Mouse (Mus musculus) urinary bladder, postnatal 36 days (tissue): ENCODE results near the gene Pdc.
"Not testable (repeated sequence)": the region's sequence is repeated elsewhere in the genome, so short reads cannot be mapped to it uniquely, and the experiment has no call there.

Experiments used
- DNase-seq, 2 experiments: peaks; one replicate each; pipeline ENCODE4 v3.0.0; 2022; ENCODE audit warnings: low spot score in 2 of 2, mixed read lengths in 1 of 2

The Pdc gene

DNA sequence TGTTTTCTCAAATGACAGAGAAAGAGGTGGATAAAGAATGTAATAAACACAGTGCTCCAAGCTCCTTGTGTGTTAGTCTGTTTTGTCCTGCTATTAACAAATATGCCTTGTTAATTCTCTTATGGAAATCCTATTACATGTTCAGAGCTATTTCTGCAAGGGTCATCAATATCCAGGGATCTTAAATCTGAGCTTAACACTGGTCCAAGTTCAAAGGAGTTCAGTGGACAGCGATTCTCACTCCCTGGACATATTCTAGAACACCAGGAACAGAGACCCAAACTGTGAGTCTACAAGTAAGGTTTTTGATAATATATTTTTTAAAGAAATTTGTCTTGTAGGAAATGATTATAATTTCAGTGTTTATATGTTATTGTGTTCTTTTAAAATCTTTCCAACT lies at the start of gene Pdc:
Pdc (plus strand) TSS at position 213 of the 400 bp plus-strand sequence.
- DNase-seq, result no peak

DNA sequence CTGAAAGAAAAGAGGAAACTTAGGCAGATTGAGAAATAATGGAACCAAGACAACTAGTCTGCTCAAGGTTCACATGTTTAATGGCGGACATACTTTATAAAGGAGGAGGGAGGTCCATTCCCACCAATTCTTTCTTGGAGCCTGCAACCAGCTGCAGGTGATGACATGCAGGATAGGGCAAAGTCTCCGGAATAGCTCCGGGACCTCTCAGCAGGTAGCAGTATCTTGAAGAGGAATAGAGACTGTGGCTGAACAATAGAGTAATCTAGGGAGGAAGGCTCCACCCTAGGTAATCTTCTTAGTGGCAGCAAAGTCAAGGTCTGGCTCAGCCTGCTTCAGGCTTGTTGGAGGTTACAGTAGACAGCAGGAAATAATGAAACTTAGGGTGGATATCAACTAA lies 25.2 kb upstream of the Pdc start:
- DNase-seq, result not testable (repeated sequence)

DNA sequence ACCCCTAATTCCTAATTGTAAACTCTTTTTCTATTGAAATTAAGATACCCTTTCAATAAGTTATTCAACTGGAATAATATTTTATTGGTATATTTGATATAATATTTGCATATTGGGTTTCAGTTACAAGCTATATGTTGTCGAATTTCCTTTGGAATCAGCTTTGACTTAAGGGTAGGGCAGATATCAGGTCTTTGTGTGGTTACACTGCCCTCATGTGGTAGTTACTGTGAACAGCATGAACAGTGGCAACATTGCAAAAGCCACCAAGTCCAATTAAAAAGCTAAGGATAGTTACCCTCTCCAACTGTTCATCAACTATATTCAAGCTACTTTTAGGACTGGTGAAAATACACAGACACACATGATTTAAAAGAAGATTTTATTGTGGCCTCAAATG lies 11.6 kb upstream of the Pdc start:
- no peak for DNase-seq

- no peak for DNase-seq
Observed at GRCm38 (mm10) chr1:150335111-150335510, 15.9 kb downstream of the Pdc start.

DNA sequence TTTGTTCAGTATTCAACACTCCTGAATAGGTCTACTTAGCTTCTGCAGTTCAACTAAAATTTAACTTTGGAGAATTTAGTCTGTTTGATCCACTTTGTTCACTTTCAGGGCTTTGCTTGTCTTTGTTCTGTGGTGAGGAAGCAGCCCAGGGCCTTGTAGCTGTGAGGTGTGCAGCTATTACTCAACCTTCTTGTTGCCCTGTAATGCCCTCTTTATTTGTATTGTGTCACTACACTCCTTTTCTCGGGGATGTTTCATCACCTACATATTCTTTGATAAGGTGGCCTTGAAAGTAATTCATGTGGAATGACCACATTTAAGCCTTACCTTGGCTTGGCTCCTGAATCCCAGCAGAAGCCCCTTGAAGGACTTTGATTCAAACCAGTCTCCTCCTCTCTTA lies 41.6 kb downstream of the Pdc start:
- no peak for DNase-seq

DNA sequence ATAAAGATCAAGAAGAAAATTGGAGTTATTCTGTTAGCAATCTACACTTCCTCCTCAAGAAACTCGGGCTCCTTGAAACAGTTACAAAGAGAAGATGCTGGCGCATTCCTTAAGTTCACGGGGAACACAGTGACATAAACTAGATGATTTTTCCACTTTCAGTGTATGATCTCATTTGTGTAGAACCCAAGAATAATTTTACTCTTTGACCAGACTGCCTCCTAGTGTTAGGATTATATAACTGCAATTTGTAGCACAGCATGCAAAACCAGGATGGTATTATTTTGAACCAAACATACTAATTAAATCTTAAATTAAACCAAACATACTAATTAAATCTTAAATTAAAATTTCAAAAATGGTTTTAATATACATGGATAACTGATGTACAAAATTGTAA lies 53.7 kb downstream of the Pdc start:
- no peak for DNase-seq

DNA sequence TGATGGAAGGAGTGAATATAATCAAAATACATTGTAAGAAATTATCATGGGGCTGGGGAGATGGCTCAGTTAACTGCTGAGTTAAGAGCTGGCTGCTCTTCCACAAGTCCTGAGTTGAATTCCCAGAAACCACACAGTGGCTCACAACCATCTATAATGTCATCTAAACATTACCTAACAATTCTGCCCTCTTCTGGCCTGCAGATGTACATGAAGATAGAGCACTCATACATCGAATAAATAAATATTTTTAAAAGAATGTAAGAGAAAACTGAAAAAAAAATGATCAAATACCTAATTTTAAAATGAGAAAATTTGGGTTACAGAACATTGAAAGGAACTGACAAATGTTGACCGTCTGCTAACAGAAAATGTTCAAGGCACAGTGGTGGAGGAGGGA lies 55.0 kb downstream of the Pdc start:
- no peak for DNase-seq
